Mouse (Mus musculus) G1E (cell line): ENCODE measurements around the gene Tmcc1.

ENCODE experiments used
- CTCF ChIP-seq: IDR thresholded peaks from 2 replicates; pipeline ENCODE4 v1.5.1; 2012; ENCODE audit warnings: low read depth, low read length, inconsistent platforms, mixed read lengths
- TAL1 ChIP-seq: conservative IDR thresholded peaks from 2 replicates; pipeline ENCODE4 v1.6.1; 2012; ENCODE audit warnings: low read depth, low read length, inconsistent platforms, mixed read lengths

DNA sequence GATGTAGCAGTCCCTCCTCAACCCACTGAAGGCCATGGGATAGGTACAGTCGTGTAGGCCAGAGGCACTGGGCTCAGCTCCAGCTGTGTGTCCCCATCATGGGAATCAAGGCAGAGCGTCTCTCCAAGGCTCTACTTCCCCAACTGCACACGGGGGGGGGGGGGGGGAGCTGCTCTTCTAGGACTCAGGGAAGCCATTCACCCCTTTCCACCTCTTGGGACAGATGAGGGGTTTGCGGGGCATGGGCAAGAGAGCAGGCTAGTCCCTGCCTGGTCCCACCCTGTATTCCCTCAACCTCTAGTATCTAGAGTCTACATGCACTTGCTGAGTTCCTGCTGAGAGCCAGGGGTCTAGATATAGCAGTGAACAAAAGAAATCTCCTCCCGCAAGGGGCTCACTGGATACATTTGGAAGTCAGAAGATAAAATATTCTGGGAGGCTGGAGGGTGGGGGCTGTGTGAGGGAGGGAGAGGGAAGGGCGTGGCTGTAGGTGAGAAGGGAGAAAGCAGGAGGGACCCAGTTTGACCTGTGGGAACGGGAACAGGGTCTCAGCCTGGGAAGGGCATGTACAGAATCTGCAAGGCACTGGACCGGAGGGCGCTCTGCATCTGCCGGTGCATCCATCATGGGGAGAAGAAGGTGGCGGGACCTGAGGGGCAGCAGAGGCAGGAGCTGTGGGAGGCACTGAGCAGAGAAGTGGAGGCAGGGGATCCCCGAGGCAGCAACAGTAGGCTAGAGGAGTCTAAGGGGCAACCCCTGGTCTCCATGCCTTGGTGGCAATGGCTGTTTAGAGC lies 190.8 kb downstream of the Tmcc1 start:
- TF ChIP-seq CTCF (no peak), TAL1 (no peak)
